Mouse (Mus musculus): Measurements from ENCODE around the gene Snhg11. TPM values are rescaled to one million over a fixed set of nuclear protein-coding genes. Genes with fewer than 3 reads are reported as not detected.
A peak's percentile ranks its signal among the peaks of the same experiment; 100 is the strongest.

Snhg11 gene
- total RNA-seq (2022): 100 to 1,000 TPM; 519 to 896 (median 704) TPM

GRCm38 (mm10) chr2:158375443-158376122 is at the start of gene Snhg11:
Gene Snhg11, plus strand, starts transcription at chr2:158375638.
- peak; percentile 87 to 92 for DNase-seq (ENCODE audit: low spot score in 2 of 2)

- no peak for DNase-seq (ENCODE audit: low spot score in 2 of 2)
Measured at GRCm38 (mm10) chr2:158334356-158334755, 41.1 kb upstream of the Snhg11 start.

GRCm38 (mm10) chr2:158337698-158338097 is 37.7 kb upstream of the Snhg11 start:
- no peak for DNase-seq (ENCODE audit: low spot score in 2 of 2)

GRCm38 (mm10) chr2:158339948-158340564 is 35.4 kb upstream of the Snhg11 start:
- peak in 1 of 2 experiments; percentile 61 for DNase-seq (ENCODE audit: low spot score in 2 of 2)

- DNase-seq (ENCODE audit: low spot score in 2 of 2): no peak
Measured at GRCm38 (mm10) chr2:158341324-158341723, 34.1 kb upstream of the Snhg11 start.

- DNase-seq (ENCODE audit: low spot score in 2 of 2): no peak
Measured at GRCm38 (mm10) chr2:158343495-158343894, 31.9 kb upstream of the Snhg11 start.

- no peak for DNase-seq (ENCODE audit: low spot score in 2 of 2)
Measured at GRCm38 (mm10) chr2:158346467-158346866, 29.0 kb upstream of the Snhg11 start.

GRCm38 (mm10) chr2:158347868-158348267 is 27.6 kb upstream of the Snhg11 start:
- peak in 1 of 2 experiments; percentile 67 for DNase-seq (ENCODE audit: low spot score in 2 of 2)

GRCm38 (mm10) chr2:158352801-158353520 is 22.5 kb upstream of the Snhg11 start:
- DNase-seq (ENCODE audit: low spot score in 2 of 2): no peak

- DNase-seq (ENCODE audit: low spot score in 2 of 2): no peak
Measured at GRCm38 (mm10) chr2:158354348-158355114, 20.9 kb upstream of the Snhg11 start.

GRCm38 (mm10) chr2:158355238-158355637 is 20.2 kb upstream of the Snhg11 start:
- DNase-seq (ENCODE audit: low spot score in 2 of 2): no peak

GRCm38 (mm10) chr2:158356121-158356520 is 19.3 kb upstream of the Snhg11 start:
- no peak for DNase-seq (ENCODE audit: low spot score in 2 of 2)

GRCm38 (mm10) chr2:158359757-158360620 is 15.4 kb upstream of the Snhg11 start:
- DNase-seq (ENCODE audit: low spot score in 2 of 2): no peak

GRCm38 (mm10) chr2:158360873-158361677 is 14.4 kb upstream of the Snhg11 start:
- DNase-seq (ENCODE audit: low spot score in 2 of 2): peak; percentile 73 to 85

GRCm38 (mm10) chr2:158361678-158362320 is 13.6 kb upstream of the Snhg11 start:
- no peak for DNase-seq (ENCODE audit: low spot score in 2 of 2)

- DNase-seq (ENCODE audit: low spot score in 2 of 2): no peak
Measured at GRCm38 (mm10) chr2:158364175-158364574, 11.3 kb upstream of the Snhg11 start.

- no peak for DNase-seq (ENCODE audit: low spot score in 2 of 2)
Measured at GRCm38 (mm10) chr2:158365099-158365850, 10.2 kb upstream of the Snhg11 start.

- DNase-seq (ENCODE audit: low spot score in 2 of 2): no peak
Measured at GRCm38 (mm10) chr2:158367654-158368053, 7.8 kb upstream of the Snhg11 start.

All from layer of hippocampus, adult 8-10 months (tissue).